Mouse (Mus musculus): ENCODE data around the gene Eefsec. TPM values are rescaled to one million over a fixed set of nuclear protein-coding genes. Genes with fewer than 3 reads are reported as not detected.
A peak's percentile ranks its signal among the peaks of the same experiment; 100 is the strongest.

Gene Eefsec
- polyA plus RNA-seq, 1 experiment from 2014 or later: 31.1 TPM

DNA sequence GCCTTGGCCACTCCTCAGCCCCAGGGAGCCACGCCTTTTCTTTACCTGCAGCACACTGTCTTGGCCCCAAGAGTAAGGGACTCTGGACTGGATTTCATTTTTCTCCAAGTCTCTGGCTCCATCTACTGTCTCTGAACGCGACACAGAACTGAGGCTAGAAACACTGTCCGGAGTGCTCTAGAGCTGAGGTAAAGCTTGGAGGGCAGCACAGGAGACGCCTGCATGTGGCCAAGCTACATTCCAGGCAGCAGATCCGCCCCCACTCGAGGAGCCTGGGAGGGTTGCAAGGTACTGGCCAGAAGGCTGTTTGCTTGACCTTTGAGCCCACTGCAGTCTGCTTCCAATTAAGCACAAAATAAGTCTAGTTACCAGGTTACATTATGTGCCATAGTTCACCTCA, 124.5 kb downstream of the Eefsec start:
- 59% methylated on average over 7 of the region's 7 CpGs for WGBS
- Histone ChIP-seq H3K27ac (no peak overlapping the region), H3K9ac (no peak overlapping the region), H3K36me3 (ENCODE audit: poor library complexity, severe bottlenecking) (no peaks in the 10 kb centered on the region), H3K4me2 (no peak overlapping the region), H3K9me3 (replicated peaks) (no peaks in the 10 kb centered on the region), H3K4me1 (no peaks in the 10 kb centered on the region), H3K27me3 (no peaks in the 10 kb centered on the region), H3K4me3 (no peak overlapping the region)
- ATAC-seq: no peak

DNA sequence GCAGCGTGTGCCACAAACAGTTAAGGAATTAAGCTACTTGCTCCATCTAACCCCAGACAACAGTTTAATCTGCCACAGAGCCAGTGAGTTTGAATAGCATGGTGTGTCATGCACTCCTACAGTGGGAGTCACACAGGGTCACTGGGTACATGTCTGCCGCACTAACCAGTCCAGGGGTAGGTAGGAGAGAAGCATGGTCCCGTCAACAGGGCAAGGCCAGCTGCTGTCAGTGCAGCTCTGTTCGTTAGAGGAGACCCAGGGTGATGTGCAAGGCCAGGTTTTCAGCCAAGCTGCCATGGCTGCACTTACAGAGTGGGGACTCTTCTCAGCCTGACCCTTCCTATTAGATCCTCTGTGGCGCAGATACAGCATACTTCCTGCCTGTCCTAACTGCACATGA, 125.1 kb downstream of the Eefsec start:
- 68% methylated on average over 5 of the region's 5 CpGs for WGBS

DNA sequence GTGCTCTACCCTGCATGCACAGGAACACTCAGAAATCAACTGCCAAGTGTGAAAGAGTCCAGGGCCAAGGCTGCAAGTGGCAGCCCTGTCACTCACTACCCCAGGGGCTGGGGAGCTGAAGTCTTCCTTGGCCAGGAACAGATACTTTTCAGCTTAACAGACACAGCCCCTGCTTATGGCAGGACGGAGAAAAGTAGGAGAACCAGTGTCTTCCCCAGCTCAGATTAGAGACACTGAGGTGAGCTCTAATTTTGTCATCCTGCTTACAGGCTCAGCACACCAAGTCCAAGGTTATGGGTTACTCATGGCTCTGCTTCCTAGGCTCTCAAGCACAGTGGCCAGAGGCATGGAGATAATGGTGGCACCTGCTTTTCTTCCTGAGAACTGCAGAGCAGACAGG, 126.6 kb downstream of the Eefsec start:
- Histone ChIP-seq H3K9ac (no peak overlapping the region), H3K4me2 (no peak overlapping the region), H3K27ac (no peak overlapping the region), H3K4me3 (no peak overlapping the region), H3K36me3 (ENCODE audit: poor library complexity, severe bottlenecking) (no peaks in the 10 kb centered on the region), H3K9me3 (replicated peaks) (no peaks in the 10 kb centered on the region), H3K4me1 (no peaks in the 10 kb centered on the region), H3K27me3 (no peaks in the 10 kb centered on the region)
- no peak for ATAC-seq
- WGBS: 80% methylated on average over 1 of the region's 1 CpGs

More for the DNA sequence above, 125.1 kb downstream of the Eefsec start:
- no peak for ATAC-seq
- Histone ChIP-seq H3K36me3 (ENCODE audit: poor library complexity, severe bottlenecking) (no peaks in the 10 kb centered on the region), H3K4me3 (no peak overlapping the region), H3K27me3 (no peaks in the 10 kb centered on the region), H3K9ac (no peak overlapping the region), H3K4me2 (no peak overlapping the region), H3K27ac (no peak overlapping the region), H3K9me3 (replicated peaks) (no peaks in the 10 kb centered on the region), H3K4me1 (no peaks in the 10 kb centered on the region)

DNA sequence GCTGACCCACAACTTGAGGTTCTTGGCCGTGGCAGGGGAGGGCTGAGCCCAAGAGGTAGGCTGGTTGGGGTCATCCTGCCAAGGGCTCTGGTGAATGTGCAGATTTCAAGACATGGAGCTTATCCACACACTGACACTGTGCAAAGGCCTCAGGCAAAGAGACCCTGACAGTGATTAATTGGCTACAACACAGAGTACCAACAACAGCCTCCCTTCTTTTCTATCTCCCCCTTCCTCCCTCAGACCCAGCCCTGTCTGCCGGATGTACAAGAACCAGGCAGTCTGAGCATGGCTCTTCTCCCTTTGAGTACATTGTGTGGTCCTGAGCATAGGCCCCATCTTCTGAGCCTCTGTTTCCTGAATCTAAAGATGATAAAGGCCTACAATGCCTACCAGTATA, 131.0 kb downstream of the Eefsec start:
- ATAC-seq: no peak
- no peak overlapping the region for H3K4me3 ChIP-seq
- H3K36me3 ChIP-seq (ENCODE audit: poor library complexity, severe bottlenecking): no peaks in the 10 kb centered on the region; the same call in 1 of the 2 replicates
- no peak overlapping the region for H3K4me2 ChIP-seq
- no peak overlapping the region for H3K9ac ChIP-seq
- no peak overlapping the region for H3K27ac ChIP-seq
- 73% methylated on average over 2 of the region's 2 CpGs for WGBS
- no peaks in the 10 kb centered on the region for H3K9me3 ChIP-seq (replicated peaks)
- H3K4me1 ChIP-seq: peaks cover 8% of the 10 kb centered on the region
- no peaks in the 10 kb centered on the region for H3K27me3 ChIP-seq

DNA sequence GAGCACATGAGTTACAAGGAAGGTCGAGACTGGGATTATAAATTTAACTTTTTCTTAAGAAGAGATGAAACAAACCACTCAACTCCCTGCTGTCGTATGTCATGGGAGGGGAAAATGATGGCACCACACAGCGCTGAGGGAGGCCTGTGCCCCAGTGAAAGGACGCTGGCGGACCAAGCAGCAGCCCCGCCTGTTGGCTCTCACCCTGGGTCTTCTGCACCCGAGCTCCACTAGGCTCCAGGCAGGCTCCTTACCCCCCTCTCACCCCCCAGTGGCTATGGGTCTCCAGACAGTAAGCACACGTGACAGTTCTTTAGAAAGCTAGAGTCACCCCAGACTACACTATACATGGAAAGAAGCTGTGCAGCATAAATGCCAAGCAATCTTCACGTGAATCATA, 132.4 kb downstream of the Eefsec start:
- H3K9ac ChIP-seq: no peak overlapping the region
- no peaks in the 10 kb centered on the region for H3K27me3 ChIP-seq
- 64% methylated on average over 9 of the region's 9 CpGs for WGBS
- H3K4me1 ChIP-seq: peaks cover 8% of the 10 kb centered on the region
- no peak for ATAC-seq
- H3K9me3 ChIP-seq (replicated peaks): no peaks in the 10 kb centered on the region
- no peak overlapping the region for H3K27ac ChIP-seq
- H3K4me3 ChIP-seq: no peak overlapping the region
- no peak overlapping the region for H3K4me2 ChIP-seq
- H3K36me3 ChIP-seq (ENCODE audit: poor library complexity, severe bottlenecking): no peaks in the 10 kb centered on the region; the same call in 1 of the 2 replicates

DNA sequence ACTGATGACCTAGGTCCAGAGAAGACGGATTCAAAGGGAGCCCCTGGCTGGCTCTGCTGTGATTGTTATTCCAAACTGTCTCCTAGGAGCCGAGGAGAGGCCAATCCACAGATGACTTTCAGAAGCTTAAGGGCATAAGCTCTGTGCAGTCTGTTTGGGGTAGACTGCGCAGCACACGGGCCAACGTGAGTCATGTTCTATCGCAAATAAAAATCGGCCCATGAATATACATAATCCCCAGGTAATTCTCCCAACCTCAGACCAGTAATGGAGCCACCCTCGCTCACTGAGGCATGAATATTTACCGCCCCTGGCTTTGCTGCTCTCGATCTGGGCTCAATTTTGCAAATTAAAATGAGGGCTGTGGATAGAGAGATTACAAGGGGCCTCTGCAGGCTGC, 134.7 kb downstream of the Eefsec start:
- Histone ChIP-seq H3K4me1 (peaks cover 8% of the 10 kb centered on the region), H3K4me3 (no peak overlapping the region), H3K36me3 (ENCODE audit: poor library complexity, severe bottlenecking) (no peaks in the 10 kb centered on the region; the same call in 1 of the 2 replicates), H3K9ac (no peak overlapping the region), H3K9me3 (replicated peaks) (no peaks in the 10 kb centered on the region), H3K27me3 (no peaks in the 10 kb centered on the region), H3K27ac (no peak overlapping the region), H3K4me2 (no peak overlapping the region)
- ATAC-seq: no peak
- WGBS: 83% methylated on average over 10 of the region's 10 CpGs

DNA sequence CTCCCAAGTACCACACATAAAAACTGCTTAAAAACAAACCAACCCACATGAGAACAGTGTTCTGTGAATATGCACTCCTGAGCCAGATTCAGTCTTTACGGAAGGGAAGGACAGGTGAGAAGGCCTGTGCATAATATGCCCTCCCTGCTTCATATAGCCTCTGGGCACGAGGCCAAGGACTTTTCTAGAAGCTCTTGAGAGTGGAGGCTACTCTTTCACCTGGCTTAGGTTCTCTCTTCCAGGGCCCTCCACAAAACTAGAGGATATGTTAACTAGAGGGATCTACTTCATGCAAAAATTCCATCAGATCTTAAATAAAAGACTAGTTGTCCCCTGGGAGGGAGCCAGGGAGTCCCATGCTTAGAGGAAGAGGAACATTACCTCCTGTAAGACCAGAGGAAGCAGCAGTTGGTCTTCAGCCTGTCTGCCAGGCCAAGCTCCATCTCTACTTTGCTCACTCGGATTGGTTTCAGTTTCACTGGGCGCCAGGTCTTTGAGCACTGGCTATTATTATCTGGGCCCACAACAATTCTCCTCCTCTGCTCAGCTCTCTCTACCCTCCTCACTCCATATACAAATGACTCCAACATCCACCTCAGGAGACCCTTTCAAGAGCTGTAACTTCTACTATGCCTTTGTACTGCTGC, 140.1 kb downstream of the Eefsec start:
- Histone ChIP-seq H3K9me3 (replicated peaks) (no peaks in the 10 kb centered on the region), H3K27me3 (no peaks in the 10 kb centered on the region), H3K9ac (no peak overlapping the region), H3K27ac (no peak overlapping the region), H3K4me1 (no peaks in the 10 kb centered on the region), H3K4me2 (no peak overlapping the region), H3K36me3 (ENCODE audit: poor library complexity, severe bottlenecking) (no peaks in the 10 kb centered on the region; the same call in 1 of the 2 replicates), H3K4me3 (no peak overlapping the region)
- ATAC-seq: no peak
- whole genome bisulfite sequencing: 89% methylated on average over 4 of the region's 4 CpGs

DNA sequence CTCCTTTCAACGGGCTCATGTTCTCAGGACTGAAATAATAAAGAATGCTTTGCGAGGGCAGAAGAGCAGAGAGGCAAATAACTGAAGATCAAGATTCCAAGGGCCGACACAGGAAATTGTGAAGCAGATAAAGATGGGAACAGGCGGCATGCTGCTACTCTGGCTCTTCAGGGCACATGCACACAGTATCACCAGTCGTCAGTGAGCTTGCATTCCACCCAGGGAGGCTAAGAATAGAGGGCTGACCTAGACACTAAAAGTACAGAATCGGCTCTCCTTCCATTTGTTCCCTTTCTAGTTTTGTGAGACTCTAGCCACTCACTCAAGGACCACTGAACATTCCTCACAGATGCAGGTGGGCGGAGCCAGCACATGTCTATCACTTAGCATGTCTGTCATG, 145.1 kb downstream of the Eefsec start:
- Histone ChIP-seq H3K4me1 (no peaks in the 10 kb centered on the region), H3K4me3 (no peak overlapping the region), H3K9me3 (replicated peaks) (no peaks in the 10 kb centered on the region), H3K27me3 (no peaks in the 10 kb centered on the region), H3K36me3 (ENCODE audit: poor library complexity, severe bottlenecking) (peaks cover 11% of the 10 kb centered on the region), H3K4me2 (no peak overlapping the region), H3K9ac (no peak overlapping the region), H3K27ac (no peak overlapping the region)
- WGBS: 75% methylated on average over 7 of the region's 7 CpGs
- no peak for ATAC-seq

DNA sequence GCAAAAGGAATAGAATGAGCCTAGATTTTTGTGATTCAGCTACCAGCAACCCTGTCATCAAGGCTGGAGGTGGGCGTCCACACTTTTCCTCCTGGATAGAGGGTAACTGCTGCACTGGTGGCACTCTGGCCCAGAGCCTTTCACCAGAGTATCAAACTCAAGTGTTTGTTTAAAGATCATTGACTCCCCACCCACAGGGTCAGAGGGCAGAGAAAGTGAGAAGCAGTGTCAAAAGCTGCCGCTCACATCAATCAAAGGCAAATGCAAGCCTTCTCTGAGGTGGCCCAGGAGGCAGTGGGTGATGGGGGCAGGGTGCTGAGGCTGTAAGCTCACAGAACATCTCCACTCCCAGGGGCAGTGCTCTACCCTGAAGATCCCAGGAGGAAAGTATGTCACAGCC, 146.8 kb downstream of the Eefsec start:
- H3K4me1 ChIP-seq: no peaks in the 10 kb centered on the region
- H3K4me3 ChIP-seq: no peak overlapping the region
- H3K27ac ChIP-seq: no peak overlapping the region
- 75% methylated on average over 2 of the region's 2 CpGs for WGBS
- peaks cover 11% of the 10 kb centered on the region for H3K36me3 ChIP-seq (ENCODE audit: poor library complexity, severe bottlenecking)
- H3K9me3 ChIP-seq (replicated peaks): no peaks in the 10 kb centered on the region
- no peak overlapping the region for H3K4me2 ChIP-seq
- no peaks in the 10 kb centered on the region for H3K27me3 ChIP-seq
- H3K9ac ChIP-seq: no peak overlapping the region
- ATAC-seq: no peak

DNA sequence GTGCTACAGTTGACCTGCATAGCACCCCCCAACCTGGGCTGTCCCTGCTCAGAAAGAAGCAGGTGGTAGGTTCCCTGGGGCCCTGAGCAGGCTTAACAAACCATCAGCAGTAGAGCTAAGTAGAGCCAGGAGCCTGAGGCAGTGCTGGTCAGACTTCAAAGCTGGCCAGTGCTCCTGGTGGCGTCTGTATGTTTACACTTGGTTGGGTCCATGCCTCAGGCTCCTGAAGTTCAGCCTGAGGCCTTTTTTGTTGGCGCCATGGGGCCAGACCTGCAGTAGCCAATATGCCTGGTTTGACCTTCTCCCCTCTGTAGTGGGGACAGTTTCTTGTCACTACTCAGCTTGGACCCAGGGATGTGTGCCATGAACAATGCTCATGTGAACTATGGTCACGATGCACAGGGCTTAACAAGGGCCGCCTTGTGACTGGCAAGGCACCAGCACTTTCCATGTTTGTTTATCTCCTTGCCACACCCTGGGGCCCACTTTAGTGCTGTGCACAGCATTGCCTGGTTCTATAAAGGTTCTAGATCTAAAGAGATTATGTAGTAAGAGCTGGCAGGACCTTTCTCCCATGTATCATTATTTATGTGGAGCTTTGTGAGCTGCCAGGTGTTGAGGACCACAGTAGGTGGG, 153.9 kb downstream of the Eefsec start:
- H3K27me3 ChIP-seq: no peaks in the 10 kb centered on the region
- no peak overlapping the region for H3K27ac ChIP-seq
- WGBS: 77% methylated on average over 4 of the region's 4 CpGs
- no peak overlapping the region for H3K4me3 ChIP-seq
- H3K4me2 ChIP-seq: no peak overlapping the region
- peaks cover 4% of the 10 kb centered on the region for H3K36me3 ChIP-seq (ENCODE audit: poor library complexity, severe bottlenecking)
- no peaks in the 10 kb centered on the region for H3K9me3 ChIP-seq (replicated peaks)
- peaks cover 15% of the 10 kb centered on the region for H3K4me1 ChIP-seq
- H3K9ac ChIP-seq: no peak overlapping the region
- ATAC-seq: no peak

DNA sequence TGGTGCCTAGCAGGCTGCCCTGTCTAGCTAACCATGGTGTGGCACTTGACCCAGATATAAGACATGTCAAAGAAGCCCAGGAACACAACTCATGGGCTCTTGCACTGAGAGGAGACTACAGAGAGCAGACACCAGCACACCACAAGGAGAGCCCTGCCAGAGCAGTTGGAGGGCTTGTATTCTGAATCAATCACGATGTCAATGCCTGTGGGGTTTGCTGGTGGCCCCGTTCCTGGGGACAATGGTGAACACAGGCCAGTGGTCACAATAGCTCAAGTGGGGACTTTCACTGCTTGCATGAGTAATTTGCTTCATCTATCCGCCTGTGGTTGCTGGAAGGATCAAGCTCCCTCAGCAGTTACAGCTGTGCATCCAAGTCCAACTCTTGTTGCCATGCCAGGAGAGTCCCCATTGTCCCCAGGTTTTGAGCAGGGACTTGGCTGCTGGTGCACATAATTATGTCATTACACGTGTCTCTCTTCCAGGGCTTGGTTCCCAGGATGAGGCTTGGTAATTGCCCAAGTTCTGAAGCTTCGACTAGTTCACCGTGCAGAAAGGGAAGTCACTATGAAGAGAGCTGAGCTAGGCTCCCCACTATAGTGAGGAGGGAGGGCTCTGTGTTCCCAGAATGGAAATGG, 156.1 kb downstream of the Eefsec start:
- H3K27ac ChIP-seq: peak overlapping the region; percentile 2; the same call in 1 of the 2 replicates
- no peaks in the 10 kb centered on the region for H3K9me3 ChIP-seq (replicated peaks)
- WGBS: 49% methylated on average over 6 of the region's 6 CpGs
- no peak overlapping the region for H3K4me3 ChIP-seq
- H3K4me1 ChIP-seq: peaks cover 15% of the 10 kb centered on the region
- no peaks in the 10 kb centered on the region for H3K36me3 ChIP-seq (ENCODE audit: poor library complexity, severe bottlenecking)
- ATAC-seq: peak; percentile 72
- no peaks in the 10 kb centered on the region for H3K27me3 ChIP-seq
- H3K4me2 ChIP-seq: no peak overlapping the region
- H3K9ac ChIP-seq: no peak overlapping the region

DNA sequence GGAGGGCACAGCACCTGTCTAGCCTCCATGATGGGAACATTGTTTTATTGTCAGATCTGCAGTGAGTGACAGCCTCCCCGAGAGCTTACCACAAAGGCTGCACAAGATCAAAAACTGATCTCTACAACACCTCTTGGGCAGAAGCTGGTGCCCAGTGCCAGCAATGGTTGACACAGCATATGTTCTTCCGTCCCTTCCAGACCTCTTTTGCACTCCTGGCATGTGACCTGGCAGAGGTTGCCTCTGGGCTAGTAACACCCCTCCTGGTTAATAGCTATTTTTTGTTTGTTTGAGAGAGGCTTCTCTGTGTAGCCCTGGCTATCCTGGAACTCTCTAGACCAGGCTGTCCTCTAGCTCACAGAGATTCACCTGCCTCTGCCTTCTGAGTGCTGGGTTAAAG, 168.2 kb downstream of the Eefsec start:
- no peak for ATAC-seq
- Histone ChIP-seq H3K9me3 (replicated peaks) (no peaks in the 10 kb centered on the region), H3K27me3 (no peaks in the 10 kb centered on the region), H3K9ac (no peak overlapping the region), H3K36me3 (ENCODE audit: poor library complexity, severe bottlenecking) (no peaks in the 10 kb centered on the region), H3K4me3 (no peak overlapping the region), H3K4me2 (no peak overlapping the region), H3K4me1 (no peaks in the 10 kb centered on the region), H3K27ac (no peak overlapping the region)
- 71% methylated on average over 2 of the region's 2 CpGs for WGBS

All from forebrain, embryonic 13.5 days (tissue).